Mouse (Mus musculus): Measurements from ENCODE around the gene Lrrc42.

Lrrc42 gene

DNA sequence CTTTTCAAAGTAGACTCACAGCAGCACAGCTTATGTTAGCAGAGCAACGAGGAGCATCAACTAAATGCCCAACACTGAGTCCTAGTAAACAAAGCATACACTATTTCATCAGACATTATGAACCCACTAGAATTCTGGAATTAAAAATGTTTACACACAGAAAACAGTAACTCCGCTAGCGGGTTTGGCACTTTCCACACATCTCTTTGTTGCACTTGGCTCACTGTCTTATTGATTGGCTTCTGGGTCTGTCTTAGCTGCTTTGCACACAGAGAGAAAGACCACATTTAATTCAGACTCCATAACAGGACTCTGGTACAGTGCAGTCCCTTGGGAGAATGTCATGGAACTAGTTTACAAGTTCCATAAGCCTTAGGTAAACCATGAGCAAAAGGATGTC, 5.3 kb downstream of the Lrrc42 start:
- no peak for DNase-seq

DNA sequence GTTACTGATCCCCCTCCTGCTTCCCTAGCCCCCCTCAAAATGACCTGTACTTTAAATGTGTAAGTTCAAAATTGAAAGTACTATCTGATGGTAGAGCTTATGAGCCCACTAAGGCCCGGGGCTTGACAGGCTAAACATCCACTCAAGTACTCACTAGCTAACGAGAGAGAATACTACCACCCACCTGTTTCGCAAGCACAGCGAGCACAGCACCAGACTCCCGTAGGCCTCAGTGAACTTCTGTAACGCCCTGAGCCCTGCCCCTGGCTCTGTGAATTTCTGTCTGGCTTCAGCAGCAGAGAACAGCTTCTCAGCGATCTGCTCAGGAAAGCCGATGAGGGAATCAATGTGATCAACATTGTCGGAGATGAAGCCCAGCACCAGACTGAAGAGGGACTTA, 6.2 kb downstream of the Lrrc42 start:
- DNase-seq: no peak

DNA sequence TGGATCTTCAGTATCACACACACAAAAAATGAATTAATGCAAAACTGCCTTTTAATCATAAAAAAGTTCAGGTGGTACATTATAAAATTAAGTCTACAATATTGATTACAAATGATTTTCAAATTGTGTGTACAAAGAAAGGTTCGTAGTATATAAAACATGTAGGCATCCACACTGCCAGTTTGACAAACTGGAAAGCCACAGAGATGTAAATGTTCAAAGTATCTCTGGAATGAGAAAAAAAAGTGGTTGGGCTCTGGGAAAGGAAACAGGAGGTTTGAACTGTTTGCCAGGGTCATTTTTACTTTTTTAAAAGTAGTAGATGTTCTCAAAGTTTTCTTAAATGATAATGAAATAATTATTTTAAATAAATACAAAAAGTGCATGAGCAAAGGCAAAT, 7.3 kb downstream of the Lrrc42 start:
- no peak for DNase-seq

DNA sequence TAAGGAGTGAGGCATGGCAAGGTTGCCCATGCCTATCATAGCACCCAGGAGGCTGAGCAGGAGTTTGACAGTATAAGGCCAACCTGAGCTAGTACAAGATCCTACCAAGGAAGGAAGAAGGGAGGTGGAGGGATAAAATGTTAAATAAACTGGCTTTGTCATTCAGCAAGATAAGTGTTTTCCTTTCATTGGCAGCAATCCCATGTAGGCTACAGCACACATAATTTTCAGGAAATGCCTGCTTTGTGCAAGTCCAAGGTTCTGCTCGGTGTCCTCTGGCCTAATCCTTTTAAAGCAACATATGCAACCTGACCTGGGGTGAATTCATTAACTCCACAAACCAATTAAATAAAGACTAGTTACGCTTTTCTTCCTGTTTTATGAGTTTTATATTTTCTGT, 8.0 kb downstream of the Lrrc42 start:
- no peak for DNase-seq

- DNase-seq: no peak
Measured at GRCm38 (mm10) chr4:107243365-107244333, 9.7 kb downstream of the Lrrc42 start.

DNA sequence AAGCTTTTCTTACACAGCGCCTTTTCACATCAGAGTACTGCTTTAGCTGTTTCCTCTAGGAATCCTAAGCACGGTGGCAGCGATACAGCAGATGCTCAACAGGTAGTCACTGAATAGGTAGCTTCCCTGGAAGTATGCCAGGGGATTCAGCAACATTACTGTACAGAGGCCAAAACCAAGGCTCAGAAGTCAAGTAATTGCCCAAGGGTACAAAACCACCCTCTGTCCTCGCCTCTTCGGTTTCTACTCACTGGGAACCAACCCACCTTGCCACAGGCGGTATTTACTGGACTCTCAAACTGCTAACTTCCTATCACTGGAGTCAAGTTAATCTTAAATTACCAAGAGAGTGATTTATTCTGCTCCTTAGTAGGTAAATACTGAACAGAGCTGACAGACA, 13.1 kb downstream of the Lrrc42 start:
- no peak for DNase-seq

- DNase-seq: no peak
Measured at GRCm38 (mm10) chr4:107238253-107238652, 15.1 kb downstream of the Lrrc42 start.

DNA sequence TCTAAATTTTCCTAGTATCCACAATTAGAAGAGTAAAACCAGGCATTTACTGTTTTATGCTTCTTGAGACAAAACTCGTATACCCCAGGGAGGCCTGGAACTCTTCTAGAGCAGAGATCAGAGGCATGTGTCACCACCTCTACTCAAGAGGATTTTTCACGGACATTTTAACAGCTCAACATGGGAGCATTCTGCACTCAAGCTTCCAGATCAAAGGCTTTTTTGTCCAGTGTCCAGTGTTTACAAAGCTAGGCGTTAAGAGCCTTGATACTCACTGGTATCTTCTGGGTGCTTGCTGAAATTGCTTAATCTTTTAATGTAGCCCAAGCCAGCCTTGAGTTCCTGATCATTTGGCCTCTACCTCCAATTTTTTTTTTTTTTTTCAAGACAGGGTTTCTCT, 21.1 kb downstream of the Lrrc42 start:
- no peak for DNase-seq

GRCm38 (mm10) chr4:107226313-107226712, 27.0 kb downstream of the Lrrc42 start:
- DNase-seq: no peak

GRCm38 (mm10) chr4:107223225-107224204, 29.8 kb downstream of the Lrrc42 start:
- DNase-seq: no peak

GRCm38 (mm10) chr4:107221524-107221923, 31.8 kb downstream of the Lrrc42 start:
- no peak for DNase-seq

- DNase-seq: no peak
Measured at GRCm38 (mm10) chr4:107217574-107217973, 35.8 kb downstream of the Lrrc42 start.

GRCm38 (mm10) chr4:107213279-107214011, 39.9 kb downstream of the Lrrc42 start:
- no peak for DNase-seq

DNA sequence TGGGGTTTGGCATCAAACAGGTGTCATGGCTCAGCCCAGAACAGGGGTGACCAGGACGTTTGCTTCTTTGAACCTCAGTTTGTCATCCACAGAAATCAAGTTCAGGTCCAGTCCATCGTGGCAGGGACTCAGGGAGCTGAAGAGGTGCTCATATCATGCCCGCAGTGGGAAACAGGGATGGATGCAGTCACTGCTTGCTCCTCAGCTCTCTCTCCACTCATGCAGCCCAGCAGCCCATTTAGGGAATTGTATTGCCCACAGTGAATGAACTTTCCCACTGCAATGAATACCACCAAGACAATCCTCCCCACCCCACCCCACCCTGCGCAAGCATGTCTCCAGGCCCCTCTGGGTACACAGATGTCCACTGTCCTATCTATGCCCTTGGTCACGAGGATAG, 41.4 kb downstream of the Lrrc42 start:
- DNase-seq: no peak

DNA sequence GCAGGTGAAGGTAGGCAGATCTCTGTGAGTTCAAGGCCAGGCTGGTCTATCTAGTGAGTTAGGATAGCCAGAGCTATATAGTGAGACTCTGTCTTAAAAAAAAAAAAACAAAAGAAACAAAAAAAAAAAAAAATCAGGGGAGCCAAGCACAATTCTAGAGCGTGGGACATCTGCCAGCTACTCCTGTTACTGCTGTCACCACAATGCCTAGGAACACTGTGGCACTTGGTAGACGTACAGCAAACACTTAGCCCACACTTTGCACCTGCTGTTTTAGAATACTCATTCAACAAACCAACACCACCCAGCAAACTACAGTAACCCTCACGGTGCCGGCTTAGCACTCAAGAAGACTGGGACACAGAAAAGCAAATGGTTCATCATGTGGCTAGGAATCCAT, 41.9 kb downstream of the Lrrc42 start:
- DNase-seq: peak; percentile 46

GRCm38 (mm10) chr4:107210483-107211097, 42.7 kb downstream of the Lrrc42 start:
- no peak for DNase-seq

GRCm38 (mm10) chr4:107208880-107209279, 44.5 kb downstream of the Lrrc42 start, which contains the start of gene Ldlrad1:
Gene Ldlrad1, plus strand, starts transcription at chr4:107209180.
- DNase-seq: no peak

- DNase-seq: no peak
Measured at GRCm38 (mm10) chr4:107207016-107207415, 46.3 kb downstream of the Lrrc42 start.

GRCm38 (mm10) chr4:107203001-107203400, 50.3 kb downstream of the Lrrc42 start:
- no peak for DNase-seq

DNA sequence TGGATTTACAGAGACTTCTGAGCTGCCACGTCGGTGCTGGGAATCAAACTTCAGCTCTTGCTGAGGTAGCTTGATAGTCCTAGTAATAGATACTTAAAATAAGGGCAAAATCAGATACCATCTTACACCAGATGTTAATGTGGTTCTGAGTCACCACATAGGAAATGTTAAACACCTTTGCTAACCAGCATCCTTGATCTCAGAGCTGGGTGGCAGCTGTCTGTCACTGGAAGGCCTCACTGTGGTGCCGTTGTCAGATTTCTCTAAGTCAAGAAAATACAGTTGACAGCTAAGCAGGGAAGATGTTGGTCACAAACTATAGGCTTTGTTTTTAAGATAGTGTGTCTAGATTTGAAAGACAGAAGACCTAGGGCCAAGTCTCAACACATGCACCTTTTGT, 51.6 kb downstream of the Lrrc42 start:
- DNase-seq: no peak

DNA sequence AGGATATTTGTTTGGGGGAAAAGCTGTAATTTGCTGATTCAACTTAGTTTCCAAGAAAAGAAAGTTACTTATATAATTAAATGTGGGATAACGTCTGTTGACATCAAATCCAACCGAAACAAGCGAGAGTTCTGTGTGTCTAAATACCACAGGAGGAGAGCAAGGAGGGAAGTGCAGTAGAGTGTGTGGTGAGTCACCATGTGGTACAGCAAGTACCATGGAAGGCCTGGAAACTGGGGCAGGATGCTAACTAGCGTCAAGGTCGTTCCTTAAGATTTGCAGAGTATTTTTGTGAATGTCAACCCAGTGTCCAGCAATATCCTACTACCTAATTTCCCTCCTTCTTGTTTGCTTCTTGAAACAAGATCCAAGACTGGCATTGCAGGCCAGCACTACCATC, 55.3 kb downstream of the Lrrc42 start:
- DNase-seq: no peak

DNA sequence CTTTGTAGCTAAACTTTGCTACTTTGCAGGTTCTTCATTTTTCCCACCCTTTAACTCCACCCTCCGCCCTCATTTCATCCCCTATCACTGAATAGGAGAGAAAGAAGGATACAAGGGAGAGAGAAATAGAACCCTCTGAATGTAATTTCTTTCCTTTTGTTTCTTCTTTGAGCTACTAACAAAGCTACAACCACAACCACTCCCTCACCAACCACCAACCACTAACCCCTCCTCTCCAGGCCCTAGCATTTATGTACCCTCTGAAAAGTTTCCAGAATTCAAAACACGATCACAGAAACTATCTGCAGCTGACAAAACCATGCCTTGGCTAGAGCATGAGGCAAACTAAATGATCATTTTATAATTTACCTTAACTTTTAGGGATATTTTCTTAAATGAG, 56.9 kb downstream of the Lrrc42 start:
- DNase-seq: no peak

All from right cerebral cortex, postnatal 4 days (tissue).